Mouse (Mus musculus): ENCODE results near the gene Wdr59.
"Not testable (repeated sequence)": the region's sequence is repeated elsewhere in the genome, so short reads cannot be mapped to it uniquely, and the experiment has no call there.

Wdr59 gene

GRCm38 (mm10) chr8:111537765-111538158 is 15.9 kb upstream of the Wdr59 start:
- DNase-seq (ENCODE audit: low spot score in 2 of 2), result no peak

- DNase-seq (ENCODE audit: low spot score in 2 of 2), result peak; percentile 31 to 44
These were observed 15.3 kb upstream of the Wdr59 start for GRCm38 (mm10) chr8:111536978-111537764.

- peak; percentile 56 to 68 for DNase-seq (ENCODE audit: low spot score in 2 of 2)
These were observed 14.4 kb upstream of the Wdr59 start, which contains the start of gene Znrf1 for GRCm38 (mm10) chr8:111536031-111536977. Znrf1 (plus strand) TSS chr8:111536097.

GRCm38 (mm10) chr8:111535491-111535890 is 13.6 kb upstream of the Wdr59 start:
- no peak for DNase-seq (ENCODE audit: low spot score in 2 of 2)

GRCm38 (mm10) chr8:111533503-111533902 is 11.6 kb upstream of the Wdr59 start:
- no peak for DNase-seq (ENCODE audit: low spot score in 2 of 2)

- no peak for DNase-seq (ENCODE audit: low spot score in 2 of 2)
These were observed 9.7 kb upstream of the Wdr59 start for GRCm38 (mm10) chr8:111531621-111532020.

- DNase-seq (ENCODE audit: low spot score in 2 of 2), result no peak
These were observed 9.3 kb upstream of the Wdr59 start for GRCm38 (mm10) chr8:111531191-111531590.

GRCm38 (mm10) chr8:111528071-111528470 is 6.2 kb upstream of the Wdr59 start:
- DNase-seq (ENCODE audit: low spot score in 2 of 2), result no peak

GRCm38 (mm10) chr8:111527149-111527548 is 5.3 kb upstream of the Wdr59 start:
- DNase-seq (ENCODE audit: low spot score in 2 of 2), result no peak

GRCm38 (mm10) chr8:111526403-111527024 is 4.6 kb upstream of the Wdr59 start:
- DNase-seq (ENCODE audit: low spot score in 2 of 2), result no peak

- no peak for DNase-seq (ENCODE audit: low spot score in 2 of 2)
These were observed 4.4 kb downstream of the Wdr59 start for GRCm38 (mm10) chr8:111517466-111517865.

GRCm38 (mm10) chr8:111516451-111517035 is 5.3 kb downstream of the Wdr59 start:
- DNase-seq (ENCODE audit: low spot score in 2 of 2), result no peak

- no peak for DNase-seq (ENCODE audit: low spot score in 2 of 2)
These were observed 8.4 kb downstream of the Wdr59 start for GRCm38 (mm10) chr8:111513446-111513845.

- DNase-seq (ENCODE audit: low spot score in 2 of 2), result no peak
These were observed 9.0 kb downstream of the Wdr59 start for GRCm38 (mm10) chr8:111512941-111513340.

GRCm38 (mm10) chr8:111510401-111510800 is 11.5 kb downstream of the Wdr59 start:
- no peak for DNase-seq (ENCODE audit: low spot score in 2 of 2)

- no peak for DNase-seq (ENCODE audit: low spot score in 2 of 2)
These were observed 12.6 kb downstream of the Wdr59 start for GRCm38 (mm10) chr8:111509278-111509677.

GRCm38 (mm10) chr8:111508566-111508965 is 13.3 kb downstream of the Wdr59 start:
- DNase-seq (ENCODE audit: low spot score in 2 of 2), result no peak

GRCm38 (mm10) chr8:111501724-111502464 is 20.0 kb downstream of the Wdr59 start:
- DNase-seq (ENCODE audit: low spot score in 2 of 2), result no peak

GRCm38 (mm10) chr8:111498249-111498648 is 23.6 kb downstream of the Wdr59 start:
- not testable (repeated sequence) for DNase-seq (ENCODE audit: low spot score in 2 of 2)

GRCm38 (mm10) chr8:111496326-111496725 is 25.6 kb downstream of the Wdr59 start:
- DNase-seq (ENCODE audit: low spot score in 2 of 2), result no peak

GRCm38 (mm10) chr8:111493176-111493575 is 28.7 kb downstream of the Wdr59 start:
- DNase-seq (ENCODE audit: low spot score in 2 of 2), result no peak
